Mouse (Mus musculus) liver, embryonic 13.5 days (tissue): Measurements from ENCODE around the gene Aoc2. TPM values are rescaled to one million over a fixed set of nuclear protein-coding genes. Genes with fewer than 3 reads are reported as not detected.

Experiments used
- microRNA-seq: library from miRNA; unstranded; fragments of <30 nt; microRNA quantifications from one replicate; pipeline ENCODE4, GENCODE M21; 2016
- polyA plus RNA-seq: library from polyadenylated mRNA; unstranded; fragments of >200 nt; fragmentation: Nextera tagmentation; extraction: Ambion mirVana; gene quantifications from 2 replicates; pipeline ENCODE4 v1.2.1, GENCODE M21; 2015

The Aoc2 gene
- polyA plus RNA-seq, 1 experiment from 2014 or later, result 1.2 TPM

Small RNAs within 50 kb of the gene (microRNA-seq; reads per million reads assigned to microRNA genes)
- not detected for gene Gm25593

Other genes with a start within 250 kb of the Aoc2 start
- 0.14 and 0.24 TPM in 2 replicates for gene Hsd17b1, start 246.7 kb upstream of the Aoc2 start, polyA plus RNA-seq
- 23.0 and 23.2 TPM in 2 replicates for gene Coasy, start 242.5 kb upstream of the Aoc2 start, polyA plus RNA-seq
- gene Mlx, start 237.8 kb upstream of the Aoc2 start, polyA plus RNA-seq, result 32.5 and 34.4 TPM in 2 replicates
- gene Psmc3ip, start 229.6 kb upstream of the Aoc2 start, polyA plus RNA-seq, result 26.4 and 27.1 TPM in 2 replicates
- 11.5 and 13.0 TPM in 2 replicates for gene Retreg3, start 205.2 kb upstream of the Aoc2 start, polyA plus RNA-seq
- gene Tubg1, start 205.1 kb upstream of the Aoc2 start, polyA plus RNA-seq, result 49.7 and 54.4 TPM in 2 replicates
- gene Tubg2, start 169.2 kb upstream of the Aoc2 start, polyA plus RNA-seq, result 0.29 and 0.37 TPM in 2 replicates
- 0.09 and 0.12 TPM in 2 replicates for gene Cntnap1, start 154.5 kb upstream of the Aoc2 start, polyA plus RNA-seq
- gene Plekhh3, start 153.7 kb upstream of the Aoc2 start, polyA plus RNA-seq, result 1.0 and 1.1 TPM in 2 replicates
- gene Ccr10, start 149.6 kb upstream of the Aoc2 start, polyA plus RNA-seq, result not detected in 2 replicates
- gene Ezh1, start 98.6 kb upstream of the Aoc2 start, polyA plus RNA-seq, result 6.6 and 7.4 TPM in 2 replicates
- gene Ramp2, start 79.0 kb upstream of the Aoc2 start, polyA plus RNA-seq, result 23.4 and 25.4 TPM in 2 replicates
- 98.5 and 99.4 TPM in 2 replicates for gene Vps25, start 71.4 kb upstream of the Aoc2 start, polyA plus RNA-seq
- 5.5 and 7.9 TPM in 2 replicates for gene Wnk4, start 64.5 kb upstream of the Aoc2 start, polyA plus RNA-seq
- 0.63 and 0.85 TPM in 2 replicates for gene Cntd1, start 46.1 kb upstream of the Aoc2 start, polyA plus RNA-seq
- gene Coa3, start 45.9 kb upstream of the Aoc2 start, polyA plus RNA-seq, result 125 TPM in 2 replicates
- 108 and 112 TPM in 2 replicates for gene Becn1, start 22.8 kb upstream of the Aoc2 start, polyA plus RNA-seq
- gene Psme3, start 8.8 kb upstream of the Aoc2 start, polyA plus RNA-seq, result 198 and 239 TPM in 2 replicates
- 0.07 TPM in 1 of 2 replicates, not detected in the other for gene Aoc3, start 5.5 kb downstream of the Aoc2 start, polyA plus RNA-seq
- not detected in 2 replicates for gene G6pc, start 42.5 kb downstream of the Aoc2 start, polyA plus RNA-seq
- gene Aarsd1, start 92.6 kb downstream of the Aoc2 start, polyA plus RNA-seq, result 63.2 and 63.7 TPM in 2 replicates
- gene Gm27029, start 99.7 kb downstream of the Aoc2 start, polyA plus RNA-seq, result 3.7 TPM in 2 replicates
- 6.0 and 6.9 TPM in 2 replicates for gene Rundc1, start 100.0 kb downstream of the Aoc2 start, polyA plus RNA-seq
- 0.66 and 1.2 TPM in 2 replicates for gene Ptges3l, start 100.3 kb downstream of the Aoc2 start, polyA plus RNA-seq
- 344 and 360 TPM in 2 replicates for gene Rpl27, start 117.2 kb downstream of the Aoc2 start, polyA plus RNA-seq
- 31.4 and 33.0 TPM in 2 replicates for gene Ifi35, start 123.3 kb downstream of the Aoc2 start, polyA plus RNA-seq
- gene Rnd2, start 139.9 kb downstream of the Aoc2 start, polyA plus RNA-seq, result 3.1 and 3.4 TPM in 2 replicates
- gene Vat1, start 141.2 kb downstream of the Aoc2 start, polyA plus RNA-seq, result 8.8 and 8.9 TPM in 2 replicates
- 11.9 and 15.9 TPM in 2 replicates for gene Brca1, start 226.9 kb downstream of the Aoc2 start, polyA plus RNA-seq
- gene Nbr1, start 227.1 kb downstream of the Aoc2 start, polyA plus RNA-seq, result 32.3 and 43.3 TPM in 2 replicates